Mouse (Mus musculus): ENCODE data around the gene Myo15b.

The Myo15b gene

GRCm38 (mm10) chr11:115901338-115902161, 43.3 kb downstream of the Myo15b start:
- no peak for DNase-seq (ENCODE audit: low read depth, low spot score)

GRCm38 (mm10) chr11:115902177-115902576, 44.0 kb downstream of the Myo15b start:
- no peak for DNase-seq (ENCODE audit: low read depth, low spot score)

- DNase-seq (ENCODE audit: low read depth, low spot score): no peak
Measured at GRCm38 (mm10) chr11:115902831-115903230, 44.6 kb downstream of the Myo15b start.

- no peak for DNase-seq (ENCODE audit: low read depth, low spot score)
Measured at GRCm38 (mm10) chr11:115903384-115904230, 45.4 kb downstream of the Myo15b start.

- no peak for DNase-seq (ENCODE audit: low read depth, low spot score)
Measured at GRCm38 (mm10) chr11:115904231-115904955, 46.2 kb downstream of the Myo15b start.

- no peak for DNase-seq (ENCODE audit: low read depth, low spot score)
Measured at GRCm38 (mm10) chr11:115904956-115905790, 47.0 kb downstream of the Myo15b start.

GRCm38 (mm10) chr11:115906116-115906515, 47.9 kb downstream of the Myo15b start:
- DNase-seq (ENCODE audit: low read depth, low spot score): no peak

GRCm38 (mm10) chr11:115906521-115906920, 48.3 kb downstream of the Myo15b start:
- DNase-seq (ENCODE audit: low read depth, low spot score): no peak

- DNase-seq (ENCODE audit: low read depth, low spot score): no peak
Measured at GRCm38 (mm10) chr11:115911134-115911561, 52.9 kb downstream of the Myo15b start.

GRCm38 (mm10) chr11:115911632-115912376, 53.6 kb downstream of the Myo15b start, which contains the start of gene Smim6:
Smim6 (plus strand) TSS chr11:115912017.
- DNase-seq (ENCODE audit: low read depth, low spot score): no peak

GRCm38 (mm10) chr11:115916579-115916978, 58.4 kb downstream of the Myo15b start:
- no peak for DNase-seq (ENCODE audit: low read depth, low spot score)

- no peak for DNase-seq (ENCODE audit: low read depth, low spot score)
Measured at GRCm38 (mm10) chr11:115918637-115919036, 60.4 kb downstream of the Myo15b start.

- no peak for DNase-seq (ENCODE audit: low read depth, low spot score)
Measured at GRCm38 (mm10) chr11:115919073-115919472, 60.9 kb downstream of the Myo15b start.

GRCm38 (mm10) chr11:115920110-115920818, 62.1 kb downstream of the Myo15b start:
- peak; percentile 45 for DNase-seq (ENCODE audit: low read depth, low spot score)

- no peak for DNase-seq (ENCODE audit: low read depth, low spot score)
Measured at GRCm38 (mm10) chr11:115921986-115922385, 63.8 kb downstream of the Myo15b start.

- no peak for DNase-seq (ENCODE audit: low read depth, low spot score)
Measured at GRCm38 (mm10) chr11:115929031-115929430, 70.8 kb downstream of the Myo15b start.

GRCm38 (mm10) chr11:115929818-115930217, 71.6 kb downstream of the Myo15b start:
- DNase-seq (ENCODE audit: low read depth, low spot score): no peak

- no peak for DNase-seq (ENCODE audit: low read depth, low spot score)
Measured at GRCm38 (mm10) chr11:115931235-115931634, 73.0 kb downstream of the Myo15b start.

GRCm38 (mm10) chr11:115933108-115933746, 75.0 kb downstream of the Myo15b start, which contains the start of the genes Sap30bp and Recql5:
Sap30bp (plus strand) TSS chr11:115933282.
Recql5 (minus strand) TSS chr11:115933477.
- peak; percentile 99 for DNase-seq (ENCODE audit: low read depth, low spot score)

All from WW6 (cell line).